Mouse (Mus musculus) lung, embryonic 16.5 days (tissue): ENCODE results near the gene Fam71f1. TPM values are rescaled to one million over a fixed set of nuclear protein-coding genes. Genes with fewer than 3 reads are reported as not detected.

Experiments
- ATAC-seq: fragments of 200-750 bp; cut with Nextera tagmentation; 2 replicates; pipeline ENCODE4 v1.8.0; 2017; ENCODE audit warnings: low read depth, mild to moderate bottlenecking, moderate library complexity
- H3K27ac ChIP-seq: fragments of 300-500 bp; sonication (generic); 2 replicates; pipeline ENCODE4 v1.5.1; 2014; ENCODE audit warnings: mild to moderate bottlenecking, control low read depth, low read length
- H3K27me3 ChIP-seq: fragments of 300-500 bp; sonication (generic); 2 replicates; pipeline ENCODE4 v1.6.1; 2014; ENCODE audit warnings: low read depth, low read length, mixed read lengths; ENCODE audit not compliant: control insufficient read depth, insufficient read depth
- H3K36me3 ChIP-seq: fragments of 300-500 bp; sonication (generic); 2 replicates; pipeline ENCODE4 v1.6.1; 2014; ENCODE audit warnings: low read length; ENCODE audit not compliant: control insufficient read depth, insufficient read depth
- H3K4me1 ChIP-seq: fragments of 300-500 bp; sonication (generic); replicated peaks from 2 replicates; pipeline ENCODE4 v1.6.1; 2014; ENCODE audit warnings: low read length, mixed read lengths; ENCODE audit not compliant: control insufficient read depth, insufficient read depth
- H3K4me2 ChIP-seq: fragments of 300-500 bp; sonication (generic); 2 replicates; pipeline ENCODE4 v1.6.1; 2014; ENCODE audit warnings: low read depth, low read length, control low read depth
- H3K4me3 ChIP-seq: fragments of 300-500 bp; sonication (generic); 2 replicates; pipeline ENCODE4 v1.5.1; 2014; ENCODE audit warnings: mild to moderate bottlenecking, low read length, control low read depth
- H3K9ac ChIP-seq: fragments of 300-500 bp; sonication (generic); 2 replicates; pipeline ENCODE4 v1.6.1; 2014; ENCODE audit warnings: low read length, control low read depth
- H3K9me3 ChIP-seq: fragments of 300-500 bp; sonication (generic); 2 replicates; pipeline ENCODE4 v1.6.1; 2016; ENCODE audit warnings: low read length; ENCODE audit not compliant: control insufficient read depth
- WGBS: fragments of 180-500 bp; shearing (Covaris S2); extraction: QIAGEN DNeasy Blood & Tissue Kit; methylation state at CpG from one replicate; pipeline ENCODE4 v1.1.7; 2014; 5-methylcytosine and 5-hydroxymethylcytosine counted together
- polyA plus RNA-seq: library from polyadenylated mRNA; unstranded; fragments of >200 nt; fragmentation: Nextera tagmentation; extraction: Ambion mirVana; gene quantifications from 2 replicates; pipeline ENCODE4 v1.2.1, GENCODE M21; 2015

Gene Fam71f1
- polyA plus RNA-seq, 1 experiment from 2014 or later, result not detected

GRCm38 (mm10) chr6:29378678-29379077 is 59.7 kb downstream of the Fam71f1 start:
- Histone ChIP-seq H3K36me3 (peaks cover 27% of the 10 kb centered on the region), H3K27ac (no peak overlapping the region), H3K9me3 (no peaks in the 10 kb centered on the region), H3K4me3 (no peak overlapping the region), H3K4me1 (no peaks in the 10 kb centered on the region), H3K27me3 (no peaks in the 10 kb centered on the region), H3K9ac (no peak overlapping the region), H3K4me2 (no peak overlapping the region)
- no peak for ATAC-seq
- WGBS, result 91% methylated on average over 10 of the region's 10 CpGs

DNA sequence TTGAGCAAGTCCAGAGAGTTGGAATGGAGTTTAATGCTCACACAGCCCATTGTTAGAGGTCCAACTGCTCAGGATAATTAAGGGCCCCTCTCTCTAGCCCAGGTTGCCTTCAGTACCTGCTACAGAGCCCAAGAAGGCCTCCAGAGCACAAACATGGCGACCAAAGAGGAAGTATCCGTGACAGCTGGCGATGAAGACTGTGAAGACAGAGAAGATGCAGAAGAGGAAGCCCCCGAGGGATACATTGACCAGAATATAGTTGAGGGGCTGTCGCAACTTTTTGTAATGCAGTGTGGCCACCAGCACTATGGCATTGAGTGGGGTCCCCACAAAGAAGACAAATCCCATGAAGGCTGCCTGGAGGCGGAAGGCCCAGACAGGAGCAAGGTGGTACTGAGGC is 61.0 kb downstream of the Fam71f1 start:
- no peaks in the 10 kb centered on the region for H3K27me3 ChIP-seq
- ATAC-seq, result no peak
- H3K4me1 ChIP-seq, result no peaks in the 10 kb centered on the region
- no peaks in the 10 kb centered on the region for H3K9me3 ChIP-seq
- no peak overlapping the region for H3K9ac ChIP-seq
- H3K4me3 ChIP-seq, result no peak overlapping the region
- peaks cover 19% of the 10 kb centered on the region for H3K36me3 ChIP-seq
- 93% methylated on average over 6 of the region's 6 CpGs for WGBS
- no peak overlapping the region for H3K27ac ChIP-seq
- no peak overlapping the region for H3K4me2 ChIP-seq

DNA sequence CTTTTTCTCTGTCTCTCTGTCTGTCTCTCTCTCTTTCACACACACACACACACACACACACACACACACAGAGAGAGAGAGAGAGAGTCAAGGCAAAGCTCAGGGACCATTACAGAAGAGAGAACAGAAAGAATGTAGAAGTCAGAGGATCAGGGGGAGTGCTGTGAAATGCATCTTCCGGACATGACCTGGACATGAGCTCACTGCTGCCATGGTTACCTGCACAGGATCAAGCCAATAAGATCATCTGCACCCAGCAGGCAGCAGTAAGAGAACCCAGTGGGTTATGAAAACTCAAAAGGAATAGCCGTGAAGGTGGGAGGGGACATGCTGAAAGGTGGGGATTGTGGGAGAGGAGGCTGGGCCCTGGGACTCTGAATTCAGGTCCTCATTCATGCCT is 63.5 kb downstream of the Fam71f1 start:
- Histone ChIP-seq H3K4me1 (peaks cover under 1% of the 10 kb centered on the region; the same call in 1 of the 2 replicates), H3K36me3 (peaks cover 3% of the 10 kb centered on the region; the same call in 1 of the 2 replicates), H3K27ac (no peak overlapping the region), H3K4me2 (no peak overlapping the region), H3K9me3 (no peaks in the 10 kb centered on the region), H3K9ac (no peak overlapping the region), H3K4me3 (no peak overlapping the region), H3K27me3 (no peaks in the 10 kb centered on the region)
- 44% methylated on average over 2 of the region's 2 CpGs for WGBS
- no peak for ATAC-seq

Other genes starting within 250 kb of the Fam71f1 start
- 32.9 and 33.5 TPM in 2 replicates for gene Rbm28, start 154.1 kb upstream of the Fam71f1 start, polyA plus RNA-seq
- gene Prrt4, start 139.6 kb upstream of the Fam71f1 start, polyA plus RNA-seq, result 0.28 and 0.30 TPM in 2 replicates
- gene Impdh1, start 102.8 kb upstream of the Fam71f1 start, polyA plus RNA-seq, result 42.7 and 45.7 TPM in 2 replicates
- gene Hilpda, start 46.7 kb upstream of the Fam71f1 start, polyA plus RNA-seq, result 41.7 and 44.2 TPM in 2 replicates
- 0.51 and 0.57 TPM in 2 replicates for gene Fam71f2, start 39.5 kb upstream of the Fam71f1 start, polyA plus RNA-seq
- 442 and 447 TPM in 2 replicates for gene Calu, start 28.9 kb downstream of the Fam71f1 start, polyA plus RNA-seq
- 0.35 and 0.48 TPM in 2 replicates for gene Opn1sw, start 69.3 kb downstream of the Fam71f1 start, polyA plus RNA-seq
- gene Ccdc136, start 77.2 kb downstream of the Fam71f1 start, polyA plus RNA-seq, result 12.8 and 13.8 TPM in 2 replicates
- gene Flnc, start 114.1 kb downstream of the Fam71f1 start, polyA plus RNA-seq, result 5.7 and 5.8 TPM in 2 replicates
- 208 and 220 TPM in 2 replicates for gene Atp6v1f, start 148.6 kb downstream of the Fam71f1 start, polyA plus RNA-seq
- not detected in 2 replicates for gene Atp6v1fnb, start 152.3 kb downstream of the Fam71f1 start, polyA plus RNA-seq
- gene Kcp, start 188.8 kb downstream of the Fam71f1 start, polyA plus RNA-seq, result 11.5 and 12.6 TPM in 2 replicates
- gene Irf5, start 207.5 kb downstream of the Fam71f1 start, polyA plus RNA-seq, result 5.5 and 6.8 TPM in 2 replicates